Mouse (Mus musculus) thymus, postnatal 10 days (tissue): ENCODE measurements around the gene Gnai2.

Source experiments
- DNase-seq, 2 experiments: peaks; one replicate each; pipeline ENCODE4 v3.0.0; 2021; ENCODE audit warnings: low spot score in 2 of 2

The Gnai2 gene

GRCm38 (mm10) chr9:107631311-107631826 is 3.8 kb downstream of the Gnai2 start:
- no peak for DNase-seq

- no peak for DNase-seq
Observed at GRCm38 (mm10) chr9:107630576-107630975, 4.6 kb downstream of the Gnai2 start.

- DNase-seq = peak; percentile 61
Observed at GRCm38 (mm10) chr9:107629901-107630425, 5.2 kb downstream of the Gnai2 start.

- peak in 1 of 2 experiments; percentile 26 for DNase-seq
Observed at GRCm38 (mm10) chr9:107629411-107629730, 5.8 kb downstream of the Gnai2 start.

GRCm38 (mm10) chr9:107628721-107629410 is 6.3 kb downstream of the Gnai2 start:
- no peak for DNase-seq

- DNase-seq = peak in 1 of 2 experiments; percentile 29
Observed at GRCm38 (mm10) chr9:107627387-107628255, 7.5 kb downstream of the Gnai2 start.

- peak; percentile 91 to 97 for DNase-seq
Observed at GRCm38 (mm10) chr9:107626844-107627277, 8.3 kb downstream of the Gnai2 start.

- no peak for DNase-seq
Observed at GRCm38 (mm10) chr9:107626158-107626843, 8.9 kb downstream of the Gnai2 start.

GRCm38 (mm10) chr9:107625351-107626128 is 9.6 kb downstream of the Gnai2 start:
- DNase-seq = no peak

- DNase-seq = no peak
Observed at GRCm38 (mm10) chr9:107624951-107625350, 10.2 kb downstream of the Gnai2 start.

GRCm38 (mm10) chr9:107624539-107624938 is 10.6 kb downstream of the Gnai2 start:
- DNase-seq = peak; percentile 63 to 64

- no peak for DNase-seq
Observed at GRCm38 (mm10) chr9:107620954-107621353, 14.2 kb downstream of the Gnai2 start.

GRCm38 (mm10) chr9:107619546-107619879 is 15.7 kb downstream of the Gnai2 start:
- no peak for DNase-seq

- DNase-seq = no peak
Observed at GRCm38 (mm10) chr9:107618778-107619545, 16.2 kb downstream of the Gnai2 start.

GRCm38 (mm10) chr9:107618098-107618497 is 17.1 kb downstream of the Gnai2 start:
- DNase-seq = no peak

GRCm38 (mm10) chr9:107617461-107617860 is 17.7 kb downstream of the Gnai2 start:
- DNase-seq = no peak

- no peak for DNase-seq
Observed at GRCm38 (mm10) chr9:107615035-107615434, 20.1 kb downstream of the Gnai2 start.

GRCm38 (mm10) chr9:107612945-107613569 is 22.1 kb downstream of the Gnai2 start:
- DNase-seq = no peak

- DNase-seq = peak; percentile 91 to 98
Observed at GRCm38 (mm10) chr9:107612191-107612944, 22.8 kb downstream of the Gnai2 start.
